Mouse (Mus musculus) stomach, postnatal 0 days (tissue): ENCODE measurements around the gene Angpt4.

ENCODE experiments used
- CTCF ChIP-seq: IDR thresholded peaks from 2 replicates; pipeline ENCODE4 v1.5.1; 2016; ENCODE audit warnings: antibody characterized with exemption, low read depth, mild to moderate bottlenecking, moderate library complexity
- EP300 ChIP-seq: optimal IDR thresholded peaks from 2 replicates; pipeline ENCODE3; 2016; ENCODE audit warnings: antibody characterized with exemption

GRCm38 (mm10) chr2:151962474-151962873 is 51.5 kb downstream of the Angpt4 start:
- TF ChIP-seq CTCF (no peak), EP300 (no peak)
